Mouse (Mus musculus) layer of hippocampus, adult 2 months (tissue): ENCODE measurements around the gene Gm4871. TPM values are rescaled to one million over a fixed set of nuclear protein-coding genes. Genes with fewer than 3 reads are reported as not detected.
"Not testable (repeated sequence)": the region's sequence is repeated elsewhere in the genome, so short reads cannot be mapped to it uniquely, and the experiment has no call there.

Experiments used
- DNase-seq, 2 experiments: peaks; one replicate each; pipeline ENCODE4 v3.0.0; 2022; ENCODE audit warnings: low spot score in 2 of 2
- H3K27ac ChIP-seq: fragments of 200-600 bp; 2 replicates; pipeline ENCODE4 v1.8.1; 2022
- H3K4me3 ChIP-seq: fragments of 200-600 bp; 2 replicates; pipeline ENCODE4 v1.8.1; 2022; ENCODE audit warnings: mild to moderate bottlenecking
- CTCF ChIP-seq: fragments of 200-600 bp; conservative IDR thresholded peaks from 2 replicates; pipeline ENCODE4 v1.8.1; 2022; ENCODE audit warnings: antibody characterized with exemption, mild to moderate bottlenecking, moderate library complexity
- long read RNA-seq, 2 experiments: library from polyadenylated mRNA; stranded (forward); transcript quantifications; one replicate each; pipeline ENCODE4 v2.0.0; 2021; ENCODE audit warnings: borderline mapping rate in 2 of 2
- total RNA-seq, 2 experiments: library from RNA; stranded (reverse); gene quantifications; 2 replicates each; pipeline ENCODE4 v1.2.3; 2021

Gm4871 gene
- not detected for total RNA-seq
- long read RNA-seq, experiment 1: 0 reads
- long read RNA-seq, experiment 2: 0 reads

DNA sequence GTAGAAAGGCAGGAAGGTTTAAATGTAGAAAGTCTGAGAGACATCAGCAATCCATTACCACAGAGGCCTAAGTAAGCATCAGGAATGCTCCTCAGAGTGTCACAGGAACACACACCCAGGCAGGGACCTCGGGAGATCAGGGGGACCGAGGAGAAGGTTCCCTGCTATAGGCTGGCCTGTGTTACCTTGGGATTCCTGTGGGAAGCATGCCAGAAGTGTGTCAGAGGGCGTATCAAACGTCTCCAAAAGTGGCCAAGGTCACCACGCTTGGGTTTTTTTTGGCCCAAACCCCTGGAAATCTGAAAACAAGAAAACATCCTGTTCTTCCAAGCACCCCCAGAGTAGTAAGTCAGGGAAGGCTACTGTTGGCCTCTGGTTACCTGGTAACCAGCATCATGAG, at the start of gene Gm4871:
Gene Gm4871 (minus strand): TSS at position 364 of the 400 bp plus-strand sequence.
- H3K27ac ChIP-seq, DNase-seq, H3K4me3 ChIP-seq: not testable (repeated sequence)

DNA sequence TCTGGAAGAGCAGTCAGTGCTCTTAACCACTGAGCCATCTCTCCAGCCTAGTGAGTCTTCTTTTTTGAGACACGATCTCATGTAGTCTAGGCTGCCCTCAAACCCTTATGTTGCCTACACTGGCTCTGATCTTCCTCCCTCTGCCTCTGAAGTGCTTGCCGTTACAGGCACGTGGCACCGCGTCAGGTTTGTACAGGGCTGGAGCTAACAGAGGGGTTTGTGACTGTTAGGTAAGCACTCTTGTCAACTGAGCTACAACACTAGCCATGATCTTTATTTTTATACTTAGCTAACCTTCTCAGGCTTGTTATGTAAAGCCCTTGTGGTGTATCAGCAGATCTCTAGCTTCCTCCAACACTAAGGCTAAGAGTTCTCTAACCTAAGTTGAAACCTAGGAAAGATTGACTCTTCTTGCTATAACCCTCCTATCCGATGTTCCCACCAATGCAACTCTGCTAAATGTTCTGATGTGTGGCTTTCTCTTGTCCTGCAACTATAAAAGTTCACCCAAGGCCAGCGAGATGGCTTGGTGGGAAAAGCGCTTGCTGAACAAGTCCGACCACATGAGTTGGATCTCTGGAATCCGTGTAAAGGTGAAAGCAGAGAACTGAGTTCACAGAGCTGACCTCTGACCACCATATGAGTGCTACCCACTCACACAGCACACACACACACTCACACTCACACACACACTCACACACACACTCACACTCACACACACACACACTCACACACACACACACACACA, 49.5 kb upstream of the Gm4871 start:
- no peak for TF ChIP-seq CTCF
- no peak for DNase-seq
- no peak overlapping the region for H3K27ac ChIP-seq

DNA sequence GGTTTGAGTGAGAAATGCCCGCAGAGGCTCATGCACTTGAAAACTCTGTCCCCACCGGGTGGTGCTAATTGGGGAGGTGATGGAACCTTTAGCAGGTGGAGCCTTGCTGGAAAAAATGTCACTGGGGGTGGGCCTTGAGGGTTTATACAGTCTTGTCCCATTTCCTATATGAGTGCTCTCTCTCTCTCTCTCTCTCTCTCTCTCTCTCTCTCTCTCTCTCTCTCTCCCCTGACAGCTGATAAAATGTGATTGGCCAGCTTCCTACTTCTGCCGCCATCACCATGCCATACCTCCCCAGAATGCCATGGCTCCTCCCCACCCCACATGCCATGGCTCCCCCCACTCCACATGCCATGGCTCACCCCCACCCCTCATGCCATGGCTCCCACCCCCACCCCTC, 42.5 kb upstream of the Gm4871 start:
- H3K27ac ChIP-seq: no peak overlapping the region
- no peak overlapping the region for H3K4me3 ChIP-seq
- no peak for DNase-seq
- no peak for TF ChIP-seq CTCF

More for the DNA sequence above, 49.5 kb upstream of the Gm4871 start:
- no peak overlapping the region for H3K4me3 ChIP-seq

DNA sequence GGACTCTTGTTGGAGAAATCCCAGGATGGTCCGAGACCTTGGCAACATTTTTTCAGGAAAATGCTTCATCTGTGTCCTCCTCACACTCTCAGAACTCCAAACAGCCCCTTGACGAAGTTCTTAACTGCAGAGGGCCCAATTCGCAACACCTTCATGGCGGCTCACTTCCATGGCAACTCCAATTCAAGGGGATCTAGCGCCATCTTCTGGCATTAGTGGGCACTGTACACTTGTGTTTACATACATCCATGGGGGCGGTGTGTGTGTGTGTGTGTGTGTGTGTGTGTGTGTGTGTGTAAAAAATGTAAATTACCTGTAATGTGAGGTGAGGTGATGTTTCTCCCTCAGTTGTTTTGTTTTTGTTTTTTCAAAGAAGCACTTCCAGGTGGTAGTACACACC, 38.8 kb upstream of the Gm4871 start:
- TF ChIP-seq CTCF: peak; percentile 29
- no peak overlapping the region for H3K4me3 ChIP-seq
- no peak overlapping the region for H3K27ac ChIP-seq
- DNase-seq: no peak

DNA sequence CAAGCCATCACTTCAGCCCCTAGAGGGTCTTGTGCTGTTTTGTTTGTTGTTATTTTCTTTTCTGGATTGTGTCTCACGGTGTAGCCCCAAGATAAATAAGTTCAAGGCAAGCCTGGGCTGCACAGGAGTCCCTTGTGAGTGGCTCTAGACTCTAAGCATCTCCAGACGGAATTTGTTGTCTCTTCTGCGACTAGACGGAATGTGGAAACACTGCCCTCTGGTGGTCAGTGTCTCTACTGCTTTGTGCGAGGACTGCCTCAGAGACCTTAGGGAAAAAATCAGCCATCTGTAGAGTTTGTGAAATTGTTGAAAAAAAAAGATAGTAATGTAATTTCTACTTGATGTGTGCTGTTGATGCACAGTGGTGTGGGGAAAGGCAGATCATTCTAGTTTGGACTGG, 37.2 kb upstream of the Gm4871 start:
- peak; percentile 68 to 88 for DNase-seq
- Histone ChIP-seq H3K27ac (no peak overlapping the region), H3K4me3 (no peak overlapping the region)
- TF ChIP-seq CTCF: peak; percentile 96

DNA sequence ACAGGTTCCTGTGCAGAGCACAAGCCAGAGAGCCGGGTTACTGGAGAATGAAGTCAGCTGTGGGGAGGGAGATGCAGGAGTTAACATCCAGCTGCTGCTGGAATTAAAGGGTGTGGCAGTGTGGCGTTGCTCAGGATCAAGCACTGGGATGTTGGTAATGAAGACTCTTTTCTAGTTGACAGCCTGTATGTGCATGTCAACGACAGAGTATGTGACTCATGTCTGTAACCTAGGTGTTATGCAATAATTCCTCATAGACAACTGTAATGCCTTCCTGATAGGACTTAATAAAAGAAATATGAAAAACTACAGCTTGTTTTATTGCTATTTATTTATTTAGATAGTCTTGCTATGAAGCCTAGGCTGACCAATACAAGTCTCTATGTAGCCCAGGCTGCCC, 36.3 kb upstream of the Gm4871 start:
- no peak for TF ChIP-seq CTCF
- no peak for DNase-seq
- Histone ChIP-seq H3K4me3 (no peak overlapping the region), H3K27ac (no peak overlapping the region)

DNA sequence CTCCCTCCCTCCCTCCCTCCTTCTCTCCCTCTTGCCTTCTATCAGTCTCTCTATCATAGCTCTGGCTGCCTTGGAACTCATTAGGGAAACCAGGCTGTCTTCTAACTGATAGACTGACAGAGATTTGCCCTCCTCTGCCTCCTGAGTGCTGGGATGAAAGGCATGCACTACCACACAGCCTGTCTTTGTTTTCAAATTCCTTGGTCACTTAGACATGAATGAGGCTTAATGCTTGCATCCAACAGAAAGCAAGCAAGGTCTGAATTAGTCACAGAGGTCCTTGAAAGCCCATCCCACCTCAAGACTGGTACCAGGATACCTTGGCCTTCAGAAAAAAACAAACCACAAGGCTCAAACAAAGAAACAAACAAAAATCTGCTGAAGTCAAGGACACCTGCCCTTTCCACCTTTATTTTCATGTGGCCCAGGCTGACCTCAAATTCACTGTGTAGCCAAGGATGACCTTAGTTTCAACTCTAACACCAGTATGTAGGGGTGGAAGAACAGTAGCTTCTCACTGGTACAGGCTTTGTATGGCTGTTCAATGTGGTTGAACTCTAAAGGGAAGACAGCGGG, 32.3 kb upstream of the Gm4871 start:
- TF ChIP-seq CTCF: no peak
- no peak overlapping the region for H3K27ac ChIP-seq
- no peak overlapping the region for H3K4me3 ChIP-seq
- DNase-seq: no peak

DNA sequence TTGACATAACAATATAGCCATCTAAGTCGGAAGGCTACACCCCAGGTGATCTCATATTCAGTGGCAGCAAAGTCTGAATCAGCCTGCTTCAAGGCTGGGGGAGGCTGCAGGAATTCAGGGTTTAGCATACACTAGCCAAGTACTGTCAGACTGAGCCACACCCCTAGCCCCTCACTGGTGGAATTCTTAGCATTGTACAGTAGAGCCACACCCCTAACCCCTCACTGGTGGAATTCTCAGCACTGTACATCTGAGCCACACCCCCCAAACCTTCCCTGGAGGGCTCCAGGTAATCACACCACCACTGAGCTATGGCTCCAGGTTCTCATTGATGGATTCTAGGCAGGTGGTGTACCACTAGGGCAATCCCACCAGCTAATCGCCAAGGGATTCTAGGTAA, 27.0 kb upstream of the Gm4871 start:
- no peak overlapping the region for H3K4me3 ChIP-seq
- TF ChIP-seq CTCF: no peak

DNA sequence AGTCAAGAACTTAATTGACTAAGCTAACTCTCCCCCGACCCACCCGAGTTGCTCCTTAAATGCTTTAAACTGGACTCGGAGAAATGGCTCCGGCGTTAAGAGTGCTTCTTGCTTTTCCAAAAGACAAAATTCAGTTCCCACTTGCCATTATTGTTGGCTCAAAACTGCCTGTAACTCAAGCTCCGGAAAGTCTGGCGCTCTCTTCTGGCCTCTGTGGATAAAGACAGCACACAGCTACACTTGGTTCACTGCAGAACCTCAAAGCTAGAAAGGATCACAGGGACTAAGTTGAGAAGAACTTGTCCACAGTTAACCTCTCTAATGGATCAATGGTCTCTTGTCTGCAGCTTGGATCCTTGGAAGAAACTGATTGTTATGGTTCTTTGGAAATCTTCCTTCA, 26.2 kb upstream of the Gm4871 start:
- TF ChIP-seq CTCF: peak; percentile 39

More for the DNA sequence above, 27.0 kb upstream of the Gm4871 start:
- DNase-seq: no peak
- H3K27ac ChIP-seq: no peak overlapping the region

DNA sequence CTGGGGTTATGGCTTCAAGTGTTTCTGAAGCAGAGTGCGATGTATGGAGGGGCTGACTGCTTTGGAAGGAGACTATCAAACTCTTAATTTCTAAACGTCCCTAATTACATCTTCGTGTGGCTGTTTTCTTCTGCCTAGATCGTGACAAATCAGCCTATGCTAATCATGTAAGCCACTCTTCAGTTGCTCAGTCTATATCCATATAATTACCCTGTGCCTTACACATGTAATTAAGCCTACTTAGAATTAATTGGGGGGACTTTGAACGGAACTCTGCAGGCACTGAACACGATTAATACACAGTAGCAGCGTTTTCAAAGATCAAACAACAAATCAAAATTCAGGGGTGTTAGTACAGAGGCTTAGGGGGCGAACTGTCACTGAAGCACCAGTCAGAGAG, 25.4 kb upstream of the Gm4871 start:
- no peak for TF ChIP-seq CTCF
- Histone ChIP-seq H3K4me3 (no peak overlapping the region), H3K27ac (no peak overlapping the region)
- no peak for DNase-seq

More for the DNA sequence above, 26.2 kb upstream of the Gm4871 start:
- no peak for DNase-seq
- no peak overlapping the region for H3K4me3 ChIP-seq
- H3K27ac ChIP-seq: no peak overlapping the region

DNA sequence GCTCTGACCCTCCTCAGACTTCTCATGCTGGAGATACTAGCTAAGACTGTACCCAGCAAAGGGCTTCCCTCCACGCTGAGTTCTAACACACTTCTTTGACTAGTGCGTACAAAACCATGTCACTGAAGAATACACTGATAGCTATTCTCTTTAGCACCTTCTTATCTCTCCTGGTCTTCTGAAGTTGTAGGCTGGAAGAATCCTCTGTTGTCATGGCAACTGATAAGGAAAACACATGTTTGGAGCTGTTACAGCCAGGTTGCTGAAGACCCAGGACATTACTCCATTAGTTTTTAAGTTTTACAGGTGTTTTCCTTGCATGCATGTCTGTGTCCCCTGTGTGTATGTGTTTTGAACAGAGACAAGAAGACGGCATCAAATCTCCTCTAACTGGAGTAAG, 21.6 kb upstream of the Gm4871 start:
- not testable (repeated sequence) for DNase-seq, H3K27ac ChIP-seq, H3K4me3 ChIP-seq

DNA sequence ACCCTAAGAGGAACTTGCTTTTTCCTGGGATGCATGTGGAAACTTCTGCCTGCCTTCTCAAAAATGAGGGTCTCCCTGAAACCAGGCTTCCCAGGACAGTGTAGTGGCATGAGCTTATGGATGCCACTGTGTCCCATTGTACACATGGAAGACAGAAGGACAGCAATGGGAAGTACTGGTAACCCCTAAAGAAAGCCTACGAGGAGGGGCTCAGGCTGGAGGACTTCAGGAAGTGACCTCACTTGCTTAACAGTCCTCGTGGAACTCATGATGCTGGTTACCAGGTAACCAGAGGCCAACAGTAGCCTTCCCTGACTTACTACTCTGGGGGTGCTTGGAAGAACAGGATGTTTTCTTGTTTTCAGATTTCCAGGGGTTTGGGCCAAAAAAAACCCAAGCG, 10.1 kb upstream of the Gm4871 start, which contains the start of gene 1700018F24Rik:
Gene 1700018F24Rik (plus strand): TSS at position 301 of the 400 bp plus-strand sequence.
- not testable (repeated sequence) for DNase-seq, H3K4me3 ChIP-seq, H3K27ac ChIP-seq

DNA sequence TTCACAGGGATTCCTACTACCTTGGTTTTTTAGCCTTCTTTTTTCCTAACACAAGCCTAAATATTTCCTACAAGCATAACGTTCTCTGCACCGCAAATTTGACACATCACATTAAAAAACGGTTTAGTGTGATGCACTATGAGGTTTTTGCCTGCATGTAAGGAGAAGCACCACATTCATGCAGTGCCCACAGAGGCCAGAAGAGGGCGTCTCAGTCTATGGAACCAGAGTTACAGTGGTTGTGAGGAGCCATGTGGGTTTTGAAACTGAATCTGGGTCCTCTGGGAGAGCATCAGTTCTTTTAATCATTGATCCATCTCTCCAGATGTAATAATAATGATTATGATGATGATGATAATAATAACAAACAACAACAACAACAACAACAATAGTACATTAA, 9.1 kb upstream of the Gm4871 start:
- Histone ChIP-seq H3K27ac (no peak overlapping the region), H3K4me3 (no peak overlapping the region)
- DNase-seq: no peak
- peak; percentile 61 for TF ChIP-seq CTCF

DNA sequence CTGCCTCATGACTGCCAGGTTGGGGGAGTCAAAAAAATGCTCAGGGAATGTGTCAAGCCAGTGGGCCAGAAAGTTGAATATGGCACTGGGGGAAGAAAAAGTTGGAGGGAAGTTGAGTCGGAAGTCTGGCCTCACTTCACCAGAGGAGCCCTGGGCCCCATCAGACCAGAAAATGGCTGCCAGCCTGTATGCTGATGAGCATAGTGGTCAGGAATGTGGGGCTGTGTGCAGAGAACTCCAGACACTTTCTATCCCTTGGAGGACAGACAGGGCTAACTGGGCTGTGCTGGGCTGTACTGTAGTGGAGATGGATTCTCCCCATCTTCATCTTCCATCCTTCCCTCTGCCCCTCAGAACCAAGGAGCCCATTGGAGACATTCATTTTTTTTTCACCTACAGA, 2.1 kb downstream of the Gm4871 start:
- H3K4me3 ChIP-seq, H3K27ac ChIP-seq, DNase-seq: not testable (repeated sequence)

DNA sequence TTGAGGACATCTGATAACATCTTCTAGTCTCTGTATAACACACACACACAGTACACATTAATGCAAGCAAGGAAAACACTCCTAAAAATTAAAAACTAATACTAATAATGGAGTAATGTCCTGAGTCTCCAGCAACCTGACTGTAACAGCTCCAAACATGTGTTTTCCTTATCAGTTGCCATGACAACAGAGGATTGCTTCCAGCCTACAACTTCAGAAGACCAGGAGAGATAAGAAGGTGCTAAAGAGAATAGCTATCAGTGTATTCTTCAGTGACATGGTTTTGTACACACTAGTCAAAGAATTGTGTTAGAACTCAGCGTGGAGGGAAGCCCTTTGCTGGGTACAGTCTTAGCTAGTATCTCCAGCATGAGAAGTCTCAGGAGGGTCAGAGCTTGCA, 11.8 kb downstream of the Gm4871 start:
- not testable (repeated sequence) for DNase-seq, H3K4me3 ChIP-seq, H3K27ac ChIP-seq

DNA sequence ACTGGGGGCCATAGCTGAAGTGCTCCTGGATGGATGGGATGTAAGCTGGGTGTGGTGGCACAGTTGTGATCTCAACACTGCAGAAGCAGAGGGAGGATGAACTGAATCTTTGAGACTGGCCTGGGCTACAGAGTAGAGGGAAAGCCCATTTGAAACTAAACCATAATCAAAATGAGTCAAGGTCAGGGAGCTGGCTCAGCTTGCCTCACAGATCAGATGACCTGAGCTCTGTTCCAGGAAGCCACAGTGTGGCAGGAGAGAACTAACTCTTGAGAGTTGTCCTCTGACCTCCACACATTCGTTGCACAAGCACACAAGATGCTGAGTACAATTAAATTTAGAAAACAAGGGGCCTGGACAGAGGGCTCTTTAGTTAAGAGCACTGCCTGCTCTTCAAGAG, 12.3 kb downstream of the Gm4871 start:
- not testable (repeated sequence) for H3K27ac ChIP-seq, DNase-seq, H3K4me3 ChIP-seq
